ENCODE assay signal across 28 mouse cellular contexts in genomic region chr3:107084586-107084985, GRCm38 (mm10). TPM values are rescaled to one million over a fixed set of nuclear protein-coding genes. Genes with fewer than 3 reads are reported as not detected.
DNase-seq lines count a peak whose midpoint lies in the region; ATAC-seq lines count a peak whose summit lies in the region.
"Had no signal": no experiment of that assay in that cellular context is flagged by ENCODE, and none has a peak within 500 bp of the region (broad histone marks: within the 10 kb centered on the region; RNA-seq: fewer than 3 reads in every experiment).

No protein-coding gene starts in this region.

- peak; percentile 67 for ATAC-seq in inflammation-experienced regulatory T-cells, adult 6 months
- peak; percentile 89 for ATAC-seq in neutrophil, adult 5-6 weeks (ENCODE audit: extremely low read depth, insufficient number of reproducible peaks, low FRiP score, poor library complexity, severe bottlenecking)
- ATAC-seq: forebrain, postnatal 0 days; hindbrain, embryonic 16.5 days; intestine, embryonic 16.5 days; Patski had no signal

- DNase-seq in lung, postnatal 36 days = peak; percentile 36
- DNase-seq in lung, adult 18-20 months = no peak
- DNase-seq in T-cell, adult 2 months (ENCODE audit: low spot score) = peak; percentile 37
- no peak for DNase-seq in left cerebral cortex, adult 8-10 months (ENCODE audit: low spot score in 2 of 2)
- DNase-seq in gastrocnemius, adult 8-10 months (ENCODE audit: low spot score in 2 of 2) = no peak
- DNase-seq in adrenal gland, adult (ENCODE audit: inconsistent age in 2 of 2, low spot score in 1 of 2) = no peak
- DNase-seq: adrenal gland, adult 2 months; adrenal gland, postnatal 36 days; cerebellum, adult 9-10 months; cerebellum, postnatal 36 days; embryo, embryonic 11 days; forebrain, postnatal 0 days; gastrocnemius, postnatal 10 days; kidney, adult 9 months; kidney, postnatal 10 days; layer of hippocampus, postnatal 36 days; lung, postnatal 4 days; midbrain, embryonic 14.5 days; thymus, adult 18-20 months; thymus, postnatal 25 days had no signal

RNA-seq across cellular contexts. Expression of gene Kcna2, which starts 16.4 kb away (rescaled TPM):
- polyA plus RNA-seq in inflammation-experienced regulatory T-cells, adult 6 months (2017; shearing (Covaris generic)) = under 1 TPM; 0.06 to 0.38 (median 0.28) TPM
- total RNA-seq in neutrophil, adult 5-6 weeks (2017) = 0.81 and 0.98 TPM in 2 replicates
- total RNA-seq in left cerebral cortex, adult 8-10 months (2022) = 100 to 1,000 TPM; 121 to 161 (median 143) TPM
- total RNA-seq in gastrocnemius, adult 8-10 months (2022) = 1 to 10 TPM in 2 of 4 experiments, under 1 TPM in 2; 0.82 to 1.5 (median 1.1) TPM
- polyA plus RNA-seq: G1E; limb, embryonic 11.5 days had no signal

RNA-seq across cellular contexts. Expression of gene Kcna3, which starts 48.6 kb away (rescaled TPM):
- 10 to 100 TPM in 2 of 3 experiments, 1 to 10 TPM in 1; 9.4 to 18.5 (median 14.0) TPM for polyA plus RNA-seq in inflammation-experienced regulatory T-cells, adult 6 months (2017; shearing (Covaris generic))
- 32.2 and 32.3 TPM in 2 replicates for total RNA-seq in neutrophil, adult 5-6 weeks (2017)
- 10 to 100 TPM; 26.9 to 31.1 (median 27.7) TPM for total RNA-seq in left cerebral cortex, adult 8-10 months (2022)
- total RNA-seq in gastrocnemius, adult 8-10 months (2022) = not detected
- total RNA-seq: G1E had no signal
- polyA plus RNA-seq: erythroblast, embryonic 14.5 days; G1E; Patski had no signal

Comparison
In these comparisons a context has a peak if more than half of its experiments do, and no peak if none do; other contexts are left out.
1. DNase-seq: peak in lung, postnatal 36 days (single experiment) and T-cell, adult 2 months (single experiment); none in lung, adult 18-20 months (0 of 2), left cerebral cortex, adult 8-10 months (0 of 2), gastrocnemius, adult 8-10 months (0 of 2) and adrenal gland, adult (0 of 2).
2. RNA of gene Kcna2, which starts 16.4 kb away (total RNA-seq): 121 to 161 TPM in left cerebral cortex, adult 8-10 months; 0.82 to 1.5 TPM in gastrocnemius, adult 8-10 months and 0.81 to 0.98 TPM in neutrophil, adult 5-6 weeks; every median in the first group is over 10 times any median in the second.
3. RNA of gene Kcna3, which starts 48.6 kb away (total RNA-seq): 32.2 to 32.3 TPM in neutrophil, adult 5-6 weeks and 26.9 to 31.1 TPM in left cerebral cortex, adult 8-10 months; not detected in gastrocnemius, adult 8-10 months; every median in the first group is over 10 times any median in the second.